Comparison of ENCODE assay signal across 28 mouse cellular contexts in the genomic region with DNA sequence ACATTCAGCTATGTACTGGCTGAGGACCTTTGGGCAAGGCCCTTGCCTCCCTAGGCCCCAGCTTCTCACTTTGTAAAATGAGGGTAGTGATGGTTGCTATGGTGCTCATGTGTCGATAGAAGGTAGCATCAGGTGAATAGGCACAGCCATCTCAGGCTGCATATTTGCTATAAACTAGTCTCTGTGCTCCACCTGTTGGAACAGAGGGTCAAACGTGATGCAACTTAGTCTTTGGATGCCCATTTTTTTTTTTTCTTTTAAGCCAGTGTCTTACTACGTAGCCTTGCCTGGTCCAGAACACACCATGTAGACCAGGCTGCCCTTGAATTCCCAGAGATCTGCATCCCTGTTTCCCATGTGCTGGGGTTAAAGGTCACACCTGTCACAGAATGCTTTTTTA.
DNase-seq lines count a peak whose midpoint lies in the region; ATAC-seq and TF ChIP-seq lines count a peak whose summit lies in the region.
"Had no signal": no experiment of that assay in that cellular context is flagged by ENCODE, and none has a peak within 500 bp of the region (broad histone marks: within the 10 kb centered on the region; RNA-seq: fewer than 3 reads in every experiment).

No protein-coding gene starts in this region.

- TF ChIP-seq POLR2A in CH12.LX (IDR thresholded peaks at IDR 0.05; ENCODE audit: low read depth, low read length), result no peak

- no peak for TF ChIP-seq EP300 in lung, postnatal 0 days (IDR thresholded peaks at IDR 0.05)
- TF ChIP-seq EP300 in CH12.LX (IDR thresholded peaks at IDR 0.05; ENCODE audit: low read length), result no peak

- 59% methylated on average over 3 of the region's 3 CpGs for WGBS in hindbrain, postnatal 0 days
- 78% methylated on average over 3 of the region's 3 CpGs for WGBS in hindbrain, embryonic 10.5 days
- WGBS in lung, postnatal 0 days, result 44% methylated on average over 3 of the region's 3 CpGs

- H3K36me3 ChIP-seq in hindbrain, postnatal 0 days (ENCODE audit: insufficient read depth, low read length), result no peaks in the 10 kb centered on the region
- H3K36me3 ChIP-seq in hindbrain, embryonic 10.5 days, result no peaks in the 10 kb centered on the region
- no peaks in the 10 kb centered on the region for H3K36me3 ChIP-seq in lung, postnatal 0 days (ENCODE audit: insufficient read depth, low read length)
- no peaks in the 10 kb centered on the region for H3K36me3 ChIP-seq in CH12.LX (replicated peaks in 1 of 2; ENCODE audit: control insufficient read depth in 1 of 2, insufficient read depth in 1 of 2, low read length in 1 of 2)
- no peaks in the 10 kb centered on the region for H3K36me3 ChIP-seq in splenic B cell, adult 2 months (ENCODE audit: control insufficient read depth, insufficient read depth, low read length, poor library complexity, severe bottlenecking)
- H3K36me3 ChIP-seq: forebrain, embryonic 10.5 days; G1E; heart, embryonic 12.5 days; hindbrain, embryonic 13.5 days; intestine, embryonic 15.5 days; limb, embryonic 12.5 days; liver, embryonic 15.5 days; midbrain, embryonic 13.5 days; neural tube, embryonic 15.5 days; stomach, embryonic 15.5 days had no signal

- H3K79me2 ChIP-seq in CH12.LX (replicated peaks; ENCODE audit: control insufficient read depth, extremely low read depth, insufficient read depth, poor library complexity, severe bottlenecking), result no peaks in the 10 kb centered on the region

- no peak overlapping the region for H3K27ac ChIP-seq in hindbrain, postnatal 0 days
- no peak overlapping the region for H3K27ac ChIP-seq in hindbrain, embryonic 10.5 days
- no peak overlapping the region for H3K27ac ChIP-seq in lung, postnatal 0 days (ENCODE audit: low read length)
- no peak overlapping the region for H3K27ac ChIP-seq in CH12.LX (ENCODE audit: insufficient read depth, low read depth)
- H3K27ac ChIP-seq: forebrain, embryonic 10.5 days; gastrocnemius, adult 2 months; hindbrain, embryonic 13.5 days; intestine, embryonic 15.5 days; left cerebral cortex, adult 2 months; limb, embryonic 12.5 days; liver, embryonic 15.5 days; midbrain, embryonic 13.5 days; neural tube, embryonic 15.5 days; stomach, embryonic 15.5 days had no signal

- H3K27me3 ChIP-seq in hindbrain, postnatal 0 days (ENCODE audit: insufficient read depth, low read length), result no peaks in the 10 kb centered on the region
- H3K27me3 ChIP-seq in hindbrain, embryonic 10.5 days (ENCODE audit: insufficient read depth, poor library complexity, severe bottlenecking), result peaks cover 29% of the 10 kb centered on the region
- H3K27me3 ChIP-seq in lung, postnatal 0 days (replicated peaks; ENCODE audit: insufficient read depth, low read length), result no peaks in the 10 kb centered on the region
- no peaks in the 10 kb centered on the region for H3K27me3 ChIP-seq in CH12.LX (replicated peaks)
- H3K27me3 ChIP-seq in splenic B cell, adult 2 months (ENCODE audit: control insufficient read depth, insufficient read depth, low read length, poor library complexity, severe bottlenecking), result no peaks in the 10 kb centered on the region
- H3K27me3 ChIP-seq: hindbrain, embryonic 13.5 days; liver, embryonic 15.5 days; midbrain, embryonic 13.5 days; neural tube, embryonic 15.5 days; stomach, embryonic 15.5 days had no signal

- no peak for DNase-seq in hindbrain, postnatal 0 days (ENCODE audit: low spot score)
- no peak for DNase-seq in hindbrain, embryonic 10.5 days (ENCODE audit: low spot score)
- DNase-seq in lung, postnatal 0 days (ENCODE audit: low spot score), result no peak
- no peak for DNase-seq in lung, postnatal 10 days
- DNase-seq in CH12.LX (ENCODE audit: extremely low read depth), result no peak
- DNase-seq in splenic B cell, adult 2 months (ENCODE audit: low read depth, low spot score), result peak; percentile 14
- no peak for DNase-seq in retina, postnatal 1 day
- DNase-seq: adrenal gland, postnatal 25 days; cerebellum, adult 11-12 months; cerebellum, postnatal 25 days; gastrocnemius, adult 2 months; heart, postnatal 14 days; layer of hippocampus, adult 9-11 months; lung, postnatal 14 days; right cerebral cortex, postnatal 25 days; thymus, postnatal 4 days had no signal

- no peak for ATAC-seq in hindbrain, postnatal 0 days
- no peak for ATAC-seq in lung, postnatal 0 days
- ATAC-seq: intestine, embryonic 15.5 days; midbrain, embryonic 13.5 days had no signal

- no peaks in the 10 kb centered on the region for H3K4me1 ChIP-seq in hindbrain, postnatal 0 days (ENCODE audit: insufficient read depth, low read length)
- H3K4me1 ChIP-seq in hindbrain, embryonic 10.5 days (replicated peaks), result no peaks in the 10 kb centered on the region
- H3K4me1 ChIP-seq in lung, postnatal 0 days (ENCODE audit: insufficient read depth, low read depth, low read length), result no peaks in the 10 kb centered on the region
- H3K4me1 ChIP-seq in CH12.LX (ENCODE audit: control insufficient read depth in 1 of 2, insufficient read depth in 2 of 2), result peaks cover 0 to 6% of the 10 kb centered on the region in 2 experiments; a peak in 1 of 4 replicates
- H3K4me1 ChIP-seq: forebrain, embryonic 10.5 days; heart, embryonic 12.5 days; hindbrain, embryonic 13.5 days; intestine, embryonic 15.5 days; limb, embryonic 12.5 days; liver, embryonic 15.5 days; midbrain, embryonic 13.5 days; neural tube, embryonic 15.5 days; stomach, embryonic 15.5 days had no signal

- H3K9ac ChIP-seq in hindbrain, postnatal 0 days (replicated peaks; ENCODE audit: low read length), result no peak overlapping the region
- H3K9ac ChIP-seq in lung, postnatal 0 days (replicated peaks; ENCODE audit: low read depth), result no peak overlapping the region
- no peak overlapping the region for H3K9ac ChIP-seq in CH12.LX (ENCODE audit: insufficient read depth, low read depth)
- H3K9ac ChIP-seq: heart, embryonic 12.5 days; hindbrain, embryonic 13.5 days; intestine, embryonic 15.5 days; limb, embryonic 12.5 days; liver, embryonic 15.5 days; midbrain, embryonic 13.5 days; neural tube, embryonic 15.5 days; stomach, embryonic 15.5 days had no signal

- TF ChIP-seq CTCF in hindbrain, postnatal 0 days (IDR thresholded peaks at IDR 0.05; ENCODE audit: low read depth), result peak; percentile 16; the same call in 1 of the 2 replicates
- TF ChIP-seq CTCF in lung, postnatal 0 days (IDR thresholded peaks at IDR 0.05), result peak; percentile 30; the same call in 1 of the 2 replicates
- peak in 1 of 2 experiments; percentile 38; a peak in 2 of 4 replicates for TF ChIP-seq CTCF in CH12.LX (conservative IDR thresholded peaks at IDR 0.05 in 1 of 2, IDR thresholded peaks at IDR 0.05 in 1 of 2; ENCODE audit: low read depth in 2 of 2, low read length in 2 of 2)

- in situ Hi-C loops in CH12.LX (cut with MboI; ENCODE audit: low pct_ligation_motif_present, low pct_unique_long_range_greater_than_20kb, low sequenced_read_pairs), result no loop called here

- dilution Hi-C loops in CH12.LX (cut with MboI; ENCODE audit: extremely low pct_ligation_motif_present, extremely low pct_unique_long_range_greater_than_20kb, low sequenced_read_pairs), result no loop called here

- TF ChIP-seq RAD21 in CH12.LX (IDR thresholded peaks at IDR 0.05; ENCODE audit: low read depth, low read length), result peak; percentile 40

- no peak overlapping the region for H3K4me3 ChIP-seq in hindbrain, postnatal 0 days (ENCODE audit: low read length)
- no peak overlapping the region for H3K4me3 ChIP-seq in hindbrain, embryonic 10.5 days
- no peak overlapping the region for H3K4me3 ChIP-seq in lung, postnatal 0 days (ENCODE audit: low read depth, low read length)
- H3K4me3 ChIP-seq in CH12.LX (replicated peaks in 1 of 3; ENCODE audit: low read depth in 2 of 3, low read length in 2 of 3, poor library complexity in 1 of 3), result no peak overlapping the region
- H3K4me3 ChIP-seq: forebrain, embryonic 10.5 days; gastrocnemius, adult 2 months; heart, embryonic 12.5 days; hindbrain, embryonic 13.5 days; intestine, embryonic 15.5 days; left cerebral cortex, adult 2 months; limb, embryonic 12.5 days; liver, embryonic 15.5 days; midbrain, embryonic 13.5 days; myocyte; neural tube, embryonic 15.5 days; stomach, embryonic 15.5 days had no signal

- H3K9me3 ChIP-seq in hindbrain, postnatal 0 days (ENCODE audit: low read length), result no peaks in the 10 kb centered on the region
- H3K9me3 ChIP-seq in hindbrain, embryonic 10.5 days, result no peaks in the 10 kb centered on the region
- no peaks in the 10 kb centered on the region for H3K9me3 ChIP-seq in lung, postnatal 0 days (ENCODE audit: low read length)
- no peaks in the 10 kb centered on the region for H3K9me3 ChIP-seq in CH12.LX (replicated peaks; ENCODE audit: low read length)
- H3K9me3 ChIP-seq: forebrain, embryonic 10.5 days; G1E; heart, embryonic 12.5 days; hindbrain, embryonic 13.5 days; intestine, embryonic 15.5 days; limb, embryonic 12.5 days; liver, embryonic 15.5 days; midbrain, embryonic 13.5 days; neural tube, embryonic 15.5 days; stomach, embryonic 15.5 days had no signal

- no peak overlapping the region for H3K4me2 ChIP-seq in hindbrain, postnatal 0 days (ENCODE audit: low read depth, low read length)
- H3K4me2 ChIP-seq in lung, postnatal 0 days (replicated peaks; ENCODE audit: low read depth, low read length), result no peak overlapping the region
- no peak overlapping the region for H3K4me2 ChIP-seq in CH12.LX (ENCODE audit: insufficient read depth, low read depth, poor library complexity, severe bottlenecking)
- H3K4me2 ChIP-seq: heart, embryonic 12.5 days; hindbrain, embryonic 13.5 days; intestine, embryonic 15.5 days; limb, embryonic 12.5 days; liver, embryonic 15.5 days; midbrain, embryonic 13.5 days; neural tube, embryonic 15.5 days; stomach, embryonic 15.5 days had no signal

TF ChIP-seq in CH12.LX, 34 proteins besides CTCF, POLR2A, EP300 and RAD21:
- TF ChIP-seq ZNF384 (IDR thresholded peaks at IDR 0.05; ENCODE audit: low read depth, low read length) (peak; percentile 68), ELF1 (IDR thresholded peaks at IDR 0.05; ENCODE audit: low read depth, low read length) (no peak), SIN3A (IDR thresholded peaks at IDR 0.05; ENCODE audit: low read length) (no peak), SMC3 (IDR thresholded peaks at IDR 0.05; ENCODE audit: low read depth, low read length) (peak; percentile 17)
